Mouse (Mus musculus) megakaryocyte, embryonic 14.5 days (primary cell): ENCODE data around the gene Spout1.

Experiments
- FLI1 ChIP-seq: IDR thresholded peaks from 2 replicates; pipeline ENCODE4 v1.6.1; 2012; ENCODE audit warnings: low read length, inconsistent platforms, mixed read lengths
- GATA1 ChIP-seq: IDR thresholded peaks from 3 replicates; pipeline ENCODE4 v1.6.1; 2012; ENCODE audit warnings: mixed read lengths, low read length, inconsistent platforms, borderline replicate concordance

- no peak for TF ChIP-seq GATA1
- TF ChIP-seq FLI1, result no peak
Observed at GRCm38 (mm10) chr2:30198021-30198420, 19.8 kb upstream of the Spout1 start.
